Mouse (Mus musculus) gastrocnemius, postnatal 4 days (tissue): ENCODE results near the gene Zc3h7b. TPM values are rescaled to one million over a fixed set of nuclear protein-coding genes. Genes with fewer than 3 reads are reported as not detected.
"Not testable (repeated sequence)": the region's sequence is repeated elsewhere in the genome, so short reads cannot be mapped to it uniquely, and the experiment has no call there.

Experiments
- DNase-seq, 2 experiments: peaks; one replicate each; pipeline ENCODE4 v3.0.0; 2021 to 2022; ENCODE audit warnings: low spot score in 2 of 2, mixed read lengths in 2 of 2
- total RNA-seq, 2 experiments: library from RNA; stranded (reverse); gene quantifications; 2 replicates each; pipeline ENCODE4 v1.2.3; 2021

Zc3h7b gene
- total RNA-seq, 2 experiments from 2014 or later: 54.8 to 54.9 TPM

- no peak for DNase-seq
Observed at GRCm38 (mm10) chr15:81735075-81735474, 9.8 kb upstream of the Zc3h7b start.

GRCm38 (mm10) chr15:81739296-81739695 is 5.6 kb upstream of the Zc3h7b start:
- no peak for DNase-seq

- DNase-seq: no peak
Observed at GRCm38 (mm10) chr15:81739924-81740323, 4.9 kb upstream of the Zc3h7b start.

GRCm38 (mm10) chr15:81742368-81742767 is 2.5 kb upstream of the Zc3h7b start:
- DNase-seq: not testable (repeated sequence)

- DNase-seq: peak; percentile 64 to 74
Observed at GRCm38 (mm10) chr15:81745601-81746114, 801 bp downstream of the Zc3h7b start.

GRCm38 (mm10) chr15:81749742-81750141 is 4.9 kb downstream of the Zc3h7b start:
- no peak for DNase-seq

GRCm38 (mm10) chr15:81753669-81754068 is 8.8 kb downstream of the Zc3h7b start:
- DNase-seq: no peak

GRCm38 (mm10) chr15:81758701-81759100 is 13.8 kb downstream of the Zc3h7b start:
- no peak for DNase-seq

GRCm38 (mm10) chr15:81759542-81759941 is 14.7 kb downstream of the Zc3h7b start:
- no peak for DNase-seq

- no peak for DNase-seq
Observed at GRCm38 (mm10) chr15:81760361-81761079, 15.7 kb downstream of the Zc3h7b start.

- no peak for DNase-seq
Observed at GRCm38 (mm10) chr15:81761381-81761780, 16.5 kb downstream of the Zc3h7b start.

GRCm38 (mm10) chr15:81761959-81762358 is 17.1 kb downstream of the Zc3h7b start:
- no peak for DNase-seq

- no peak for DNase-seq
Observed at GRCm38 (mm10) chr15:81764573-81764972, 19.7 kb downstream of the Zc3h7b start.

GRCm38 (mm10) chr15:81765651-81766050 is 20.8 kb downstream of the Zc3h7b start:
- DNase-seq: no peak

GRCm38 (mm10) chr15:81766439-81766838 is 21.6 kb downstream of the Zc3h7b start:
- DNase-seq: no peak

- no peak for DNase-seq
Observed at GRCm38 (mm10) chr15:81769037-81769436, 24.2 kb downstream of the Zc3h7b start.

- no peak for DNase-seq
Observed at GRCm38 (mm10) chr15:81772431-81773120, 27.7 kb downstream of the Zc3h7b start.

- DNase-seq: no peak
Observed at GRCm38 (mm10) chr15:81774505-81775171, 29.8 kb downstream of the Zc3h7b start.

GRCm38 (mm10) chr15:81776631-81777422 is 32.0 kb downstream of the Zc3h7b start:
- no peak for DNase-seq

GRCm38 (mm10) chr15:81781816-81782215 is 37.0 kb downstream of the Zc3h7b start:
- DNase-seq: no peak

GRCm38 (mm10) chr15:81784762-81785161 is 39.9 kb downstream of the Zc3h7b start:
- DNase-seq: no peak
